Mouse (Mus musculus) liver, embryonic 16.5 days (tissue): ENCODE data around the gene Asphd2. TPM values are rescaled to one million over a fixed set of nuclear protein-coding genes. Genes with fewer than 3 reads are reported as not detected.

Experiments used
- ATAC-seq: fragments of 200-750 bp; cut with Nextera tagmentation; 2 replicates; pipeline ENCODE4 v1.8.0; 2017; ENCODE audit warnings: low read depth, mild to moderate bottlenecking, moderate number of reproducible peaks, moderate library complexity
- H3K27ac ChIP-seq: fragments of 300-500 bp; sonication (generic); 2 replicates; pipeline ENCODE4 v1.5.1; 2014; ENCODE audit warnings: mild to moderate bottlenecking, low read length
- H3K27me3 ChIP-seq: fragments of 300-500 bp; sonication (generic); 2 replicates; pipeline ENCODE4 v1.6.1; 2014; ENCODE audit warnings: low read depth, low read length, mixed read lengths; ENCODE audit not compliant: control insufficient read depth, insufficient read depth
- H3K36me3 ChIP-seq: fragments of 300-500 bp; sonication (generic); 2 replicates; pipeline ENCODE4 v1.6.1; 2014; ENCODE audit warnings: mild to moderate bottlenecking; ENCODE audit not compliant: control insufficient read depth, insufficient read depth
- H3K4me1 ChIP-seq: fragments of 300-500 bp; sonication (generic); 2 replicates; pipeline ENCODE4 v1.6.1; 2014; ENCODE audit warnings: low read depth, low read length, mixed read lengths; ENCODE audit not compliant: control insufficient read depth
- H3K4me2 ChIP-seq: fragments of 300-500 bp; sonication (generic); 2 replicates; pipeline ENCODE4 v1.6.1; 2014; ENCODE audit warnings: low read depth, low read length, mixed read lengths
- H3K4me3 ChIP-seq: fragments of 300-500 bp; sonication (generic); 2 replicates; pipeline ENCODE4 v1.5.1; 2014; ENCODE audit warnings: low read depth, mild to moderate bottlenecking, low read length
- H3K9ac ChIP-seq: fragments of 300-500 bp; sonication (generic); 2 replicates; pipeline ENCODE4 v1.6.1; 2014; ENCODE audit warnings: low read depth, low read length
- H3K9me3 ChIP-seq: fragments of 300-500 bp; sonication (generic); replicated peaks from 2 replicates; pipeline ENCODE4 v1.6.1; 2016; ENCODE audit warnings: low read length; ENCODE audit not compliant: control insufficient read depth
- WGBS: fragments of 180-500 bp; shearing (Covaris S2); extraction: QIAGEN DNeasy Blood & Tissue Kit; methylation state at CpG from one replicate; pipeline ENCODE4 v1.1.7; 2014; ENCODE audit not compliant: insufficient replicate concordance; 5-methylcytosine and 5-hydroxymethylcytosine counted together
- polyA plus RNA-seq: library from polyadenylated mRNA; unstranded; fragments of >200 nt; fragmentation: Nextera tagmentation; extraction: Ambion mirVana; gene quantifications from 2 replicates; pipeline ENCODE4 v1.2.1, GENCODE M21; 2015

Gene Asphd2
- polyA plus RNA-seq, 1 experiment from 2014 or later: not detected

- H3K9me3 ChIP-seq: no peaks in the 10 kb centered on the region
- no peak overlapping the region for H3K9ac ChIP-seq
- H3K4me2 ChIP-seq: no peak overlapping the region
- ATAC-seq: no peak
- H3K27ac ChIP-seq: no peak overlapping the region
- peaks cover 3% of the 10 kb centered on the region; the same call in 1 of the 2 replicates for H3K36me3 ChIP-seq
- WGBS: 76% methylated on average over 10 of the region's 10 CpGs
- no peaks in the 10 kb centered on the region for H3K27me3 ChIP-seq
- H3K4me1 ChIP-seq: no peaks in the 10 kb centered on the region
- H3K4me3 ChIP-seq: no peak overlapping the region
These were observed 26.0 kb downstream of the Asphd2 start for GRCm38 (mm10) chr5:112368666-112369065.

- H3K36me3 ChIP-seq: peaks cover 3% of the 10 kb centered on the region; the same call in 1 of the 2 replicates
- no peak overlapping the region for H3K27ac ChIP-seq
- no peak for ATAC-seq
- no peak overlapping the region for H3K4me3 ChIP-seq
- WGBS: 72% methylated on average over 12 of the region's 12 CpGs
- H3K9ac ChIP-seq: no peak overlapping the region
- H3K27me3 ChIP-seq: no peaks in the 10 kb centered on the region
- no peaks in the 10 kb centered on the region for H3K9me3 ChIP-seq
- no peak overlapping the region for H3K4me2 ChIP-seq
- no peaks in the 10 kb centered on the region for H3K4me1 ChIP-seq
These were observed 26.7 kb downstream of the Asphd2 start for GRCm38 (mm10) chr5:112367929-112368328.

DNA sequence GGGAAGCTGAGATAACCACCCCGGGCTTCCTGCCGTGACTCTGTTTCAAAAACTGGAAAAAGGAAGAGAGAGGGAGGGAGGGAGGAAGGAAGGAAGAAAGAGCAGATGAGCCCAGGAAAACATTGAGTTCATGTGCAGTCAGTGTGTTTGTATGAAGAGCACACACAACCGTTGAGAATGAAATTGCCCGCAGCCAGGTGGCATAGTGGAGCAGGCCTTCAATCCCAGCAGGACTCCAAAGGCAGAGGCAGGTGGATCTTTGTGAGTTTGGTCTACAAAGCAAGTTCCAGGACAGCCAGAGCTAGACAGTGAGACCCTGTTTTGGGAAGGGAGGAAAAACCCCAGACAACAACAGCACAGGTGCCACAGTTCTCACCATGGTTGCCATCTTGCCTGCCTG lies 27.3 kb downstream of the Asphd2 start:
- no peak overlapping the region for H3K9ac ChIP-seq
- WGBS: 76% methylated on average over 4 of the region's 4 CpGs

GRCm38 (mm10) chr5:112366879-112367278 lies 27.8 kb downstream of the Asphd2 start:
- peaks cover 6% of the 10 kb centered on the region for H3K36me3 ChIP-seq
- H3K4me1 ChIP-seq: no peaks in the 10 kb centered on the region
- no peak overlapping the region for H3K27ac ChIP-seq
- no peak overlapping the region for H3K9ac ChIP-seq
- H3K4me2 ChIP-seq: no peak overlapping the region
- no peak overlapping the region for H3K4me3 ChIP-seq
- no peaks in the 10 kb centered on the region for H3K27me3 ChIP-seq
- no peaks in the 10 kb centered on the region for H3K9me3 ChIP-seq
- ATAC-seq: no peak
- 83% methylated on average over 6 of the region's 6 CpGs for WGBS

More for the DNA sequence above, 27.3 kb downstream of the Asphd2 start:
- Histone ChIP-seq H3K27me3 (no peaks in the 10 kb centered on the region), H3K4me2 (no peak overlapping the region), H3K9me3 (no peaks in the 10 kb centered on the region), H3K4me1 (no peaks in the 10 kb centered on the region), H3K4me3 (no peak overlapping the region), H3K27ac (no peak overlapping the region), H3K36me3 (peaks cover 3% of the 10 kb centered on the region; the same call in 1 of the 2 replicates)
- ATAC-seq: no peak

- peaks cover 12% of the 10 kb centered on the region for H3K4me1 ChIP-seq
- H3K4me3 ChIP-seq: no peak overlapping the region
- no peak overlapping the region for H3K9ac ChIP-seq
- WGBS: 80% methylated on average over 10 of the region's 10 CpGs
- H3K27me3 ChIP-seq: no peaks in the 10 kb centered on the region
- H3K9me3 ChIP-seq: no peaks in the 10 kb centered on the region
- H3K27ac ChIP-seq: no peak overlapping the region
- no peak for ATAC-seq
- peaks cover 7% of the 10 kb centered on the region for H3K36me3 ChIP-seq
- no peak overlapping the region for H3K4me2 ChIP-seq
These were observed 30.4 kb downstream of the Asphd2 start for GRCm38 (mm10) chr5:112364184-112364797.

DNA sequence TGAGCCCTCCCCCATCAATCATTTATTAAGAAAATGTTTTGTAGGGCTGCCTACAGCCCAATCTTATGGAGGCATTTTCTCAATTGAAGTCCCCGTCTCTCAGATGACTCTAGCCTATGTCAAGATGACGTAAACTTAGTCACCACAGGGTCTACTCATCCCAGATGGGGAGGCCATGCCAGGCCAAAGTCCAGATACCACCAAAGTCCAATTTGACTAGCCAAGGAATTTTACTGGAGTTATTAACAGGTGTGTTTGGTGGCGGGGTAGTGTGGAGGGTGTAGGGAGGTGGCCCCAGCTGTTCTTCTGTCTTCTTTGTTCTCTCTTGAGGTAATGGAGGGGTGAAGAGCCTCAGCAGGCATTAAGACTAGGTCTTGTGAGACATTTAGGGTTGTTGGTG lies 34.6 kb downstream of the Asphd2 start:
- WGBS: 78% methylated on average over 3 of the region's 3 CpGs
- H3K4me1 ChIP-seq: peaks cover 20% of the 10 kb centered on the region
- H3K36me3 ChIP-seq: peaks cover 4% of the 10 kb centered on the region
- H3K4me3 ChIP-seq: no peak overlapping the region
- H3K27ac ChIP-seq: no peak overlapping the region
- ATAC-seq: no peak
- no peak overlapping the region for H3K9ac ChIP-seq
- H3K4me2 ChIP-seq: peak overlapping the region; percentile 15; the same call in 1 of the 2 replicates
- H3K9me3 ChIP-seq: no peaks in the 10 kb centered on the region
- H3K27me3 ChIP-seq: no peaks in the 10 kb centered on the region

DNA sequence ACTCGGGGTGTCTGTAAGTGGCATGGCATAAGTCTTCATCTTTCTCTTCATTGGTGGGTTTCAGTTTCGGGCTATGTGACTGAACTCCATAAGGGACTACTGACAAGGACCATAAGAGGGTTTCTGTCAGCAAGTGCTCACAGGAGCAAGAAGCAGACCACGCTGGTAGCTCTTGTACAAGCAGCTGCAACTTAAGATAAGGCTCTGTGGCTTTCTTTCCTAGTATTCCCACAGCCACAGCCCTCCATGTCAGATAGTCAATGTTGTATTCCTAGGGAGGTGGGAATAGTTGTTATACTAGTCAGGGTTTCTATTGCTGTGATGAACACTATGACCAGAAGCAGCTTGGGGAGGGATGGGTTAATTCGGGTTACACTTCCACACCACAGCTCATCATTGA lies 35.1 kb downstream of the Asphd2 start:
- peaks cover 20% of the 10 kb centered on the region for H3K4me1 ChIP-seq
- peak; percentile 75 for ATAC-seq
- peak overlapping the region; percentile 15; the same call in 1 of the 2 replicates for H3K4me2 ChIP-seq
- H3K36me3 ChIP-seq: peaks cover 4% of the 10 kb centered on the region
- no peak overlapping the region for H3K9ac ChIP-seq
- no peaks in the 10 kb centered on the region for H3K27me3 ChIP-seq
- no peak overlapping the region for H3K4me3 ChIP-seq
- WGBS: 27% methylated on average over 4 of the region's 4 CpGs
- peak overlapping the region; percentile 18 for H3K27ac ChIP-seq
- H3K9me3 ChIP-seq: no peaks in the 10 kb centered on the region

- Histone ChIP-seq H3K9me3 (no peaks in the 10 kb centered on the region), H3K36me3 (no peaks in the 10 kb centered on the region; the same call in none of the 2 replicates), H3K4me3 (no peak overlapping the region), H3K4me2 (no peak overlapping the region), H3K4me1 (peaks cover 20% of the 10 kb centered on the region), H3K27me3 (no peaks in the 10 kb centered on the region), H3K27ac (no peak overlapping the region), H3K9ac (no peak overlapping the region)
- WGBS: 75% methylated on average over 9 of the region's 9 CpGs
- no peak for ATAC-seq
These were observed 38.3 kb downstream of the Asphd2 start for GRCm38 (mm10) chr5:112356322-112356721.

DNA sequence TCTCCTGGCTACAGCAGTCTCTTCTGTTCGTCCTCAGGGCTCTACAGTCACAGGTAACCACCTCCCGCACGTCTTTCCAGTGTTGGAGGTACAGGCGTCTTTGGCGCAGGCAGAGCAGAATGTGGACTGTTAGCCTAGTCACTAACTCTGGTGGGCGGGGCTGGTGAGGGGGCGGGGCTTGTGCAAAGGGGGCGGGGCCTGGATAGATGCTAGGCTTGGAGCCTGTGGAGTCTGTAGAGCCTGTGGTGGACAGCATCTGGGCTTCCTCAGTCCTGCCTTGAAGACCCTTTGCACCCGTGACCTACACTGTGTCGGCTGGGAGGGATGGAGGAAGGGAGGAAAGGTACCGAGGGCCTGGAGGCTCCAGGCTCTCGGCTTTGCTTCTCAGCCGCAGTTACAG lies 38.8 kb downstream of the Asphd2 start, which contains the start of gene Gm6583:
Gene Gm6583 (minus strand): TSS at position 124 of the 400 bp plus-strand sequence.
- Histone ChIP-seq H3K27me3 (no peaks in the 10 kb centered on the region), H3K4me3 (no peak within 1 kb of the TSS), H3K4me2 (no peak within 1 kb of the TSS), H3K4me1 (peaks cover 20% of the 10 kb centered on the region), H3K36me3 (no peaks in the 10 kb centered on the region; the same call in none of the 2 replicates), H3K9ac (no peak within 1 kb of the TSS), H3K27ac (no peak within 1 kb of the TSS; the same call in 1 of the 2 replicates), H3K9me3 (no peaks in the 10 kb centered on the region)
- ATAC-seq: peak; percentile 25
- 45% methylated on average over 13 of the region's 13 CpGs for WGBS
